Mouse (Mus musculus): ENCODE measurements around the gene Fbxo27. TPM values are rescaled to one million over a fixed set of nuclear protein-coding genes. Genes with fewer than 3 reads are reported as not detected.

Gene Fbxo27
- polyA plus RNA-seq, 1 experiment, result 1.7 TPM

Other genes starting within 250 kb of the Fbxo27 start
- gene Lrfn1, start 240.9 kb upstream of the Fbxo27 start, polyA plus RNA-seq (2012; rRNA removed), result 0.91 and 1.4 TPM in 2 replicates
- gene Ifnl2, start 182.4 kb upstream of the Fbxo27 start, polyA plus RNA-seq (2012; rRNA removed), result not detected in 2 replicates
- gene Ifnl3, start 170.0 kb upstream of the Fbxo27 start, polyA plus RNA-seq (2012; rRNA removed), result not detected in 2 replicates
- gene Sycn, start 152.0 kb upstream of the Fbxo27 start, polyA plus RNA-seq (2012; rRNA removed), result 32.7 and 16,759 TPM in 2 replicates
- gene Nccrp1, start 145.6 kb upstream of the Fbxo27 start, polyA plus RNA-seq (2012; rRNA removed), result 0.14 and 2.8 TPM in 2 replicates
- gene Samd4b, start 94.7 kb upstream of the Fbxo27 start, polyA plus RNA-seq (2012; rRNA removed), result 43.4 and 82.0 TPM in 2 replicates
- gene Pak4, start 94.7 kb upstream of the Fbxo27 start, polyA plus RNA-seq (2012; rRNA removed), result 50.3 and 112 TPM in 2 replicates
- gene Acp7, start 61.5 kb upstream of the Fbxo27 start, polyA plus RNA-seq (2012; rRNA removed), result 0.66 TPM in 1 of 2 replicates, not detected in the other
- 2.0 and 2.8 TPM in 2 replicates for gene Fbxo17, start 24.0 kb downstream of the Fbxo27 start, polyA plus RNA-seq (2012; rRNA removed)
- 42.3 and 64.5 TPM in 2 replicates for gene Mrps12, start 49.0 kb downstream of the Fbxo27 start, polyA plus RNA-seq (2012; rRNA removed)
- gene Sars2, start 49.1 kb downstream of the Fbxo27 start, polyA plus RNA-seq (2012; rRNA removed), result 12.8 and 19.0 TPM in 2 replicates
- not detected in 2 replicates for gene Ccer2, start 63.3 kb downstream of the Fbxo27 start, polyA plus RNA-seq (2012; rRNA removed)
- 26.2 and 47.6 TPM in 2 replicates for gene Sirt2, start 73.9 kb downstream of the Fbxo27 start, polyA plus RNA-seq (2012; rRNA removed)
- 76.0 and 138 TPM in 2 replicates for gene Nfkbib, start 74.7 kb downstream of the Fbxo27 start, polyA plus RNA-seq (2012; rRNA removed)
- 4.4 and 7.1 TPM in 2 replicates for gene Rinl, start 96.1 kb downstream of the Fbxo27 start, polyA plus RNA-seq (2012; rRNA removed)
- gene Hnrnpl, start 115.7 kb downstream of the Fbxo27 start, polyA plus RNA-seq (2012; rRNA removed), result 67.1 and 140 TPM in 2 replicates
- gene Ech1, start 132.4 kb downstream of the Fbxo27 start, polyA plus RNA-seq (2012; rRNA removed), result 201 and 291 TPM in 2 replicates
- 1,096 and 2,780 TPM in 2 replicates for gene Lgals4, start 141.0 kb downstream of the Fbxo27 start, polyA plus RNA-seq (2012; rRNA removed)
- 2.4 TPM in 1 of 2 replicates, not detected in the other for gene Lgals7, start 171.0 kb downstream of the Fbxo27 start, polyA plus RNA-seq (2012; rRNA removed)
- gene Capn12, start 188.6 kb downstream of the Fbxo27 start, polyA plus RNA-seq (2012; rRNA removed), result 0.08 and 0.10 TPM in 2 replicates